Mouse (Mus musculus) spleen, postnatal 10 days (tissue): ENCODE data around the gene Trex1.

ENCODE experiments used
- DNase-seq, 2 experiments: peaks; one replicate each; pipeline ENCODE4 v3.0.0; 2021 to 2022; ENCODE audit warnings: low spot score in 2 of 2

Trex1 gene

GRCm38 (mm10) chr9:109059136-109059903, at the start of gene Trex1:
TSS of gene Trex1 (minus strand) at chr9:109059734.
- DNase-seq: peak; percentile 81 to 91

DNA sequence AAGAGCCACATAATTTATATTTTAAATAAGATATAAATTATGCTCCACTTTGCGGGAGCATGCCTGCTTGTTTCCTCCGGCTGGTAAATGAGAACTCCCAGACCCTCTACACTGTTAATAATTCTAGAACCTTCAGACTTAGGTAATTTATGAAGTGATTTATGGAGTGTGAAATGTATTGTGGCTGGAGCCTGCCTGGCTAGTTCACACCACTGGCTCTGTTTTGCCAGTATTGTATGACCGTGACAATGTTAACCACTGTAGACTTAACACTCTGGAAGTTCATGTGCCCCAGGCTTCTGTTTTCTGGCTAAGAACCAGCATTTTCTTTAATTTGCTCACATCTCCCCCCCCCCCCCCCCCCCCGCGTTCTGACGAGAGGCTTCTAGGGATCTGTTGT, 47.8 kb upstream of the Trex1 start:
- DNase-seq: no peak

DNA sequence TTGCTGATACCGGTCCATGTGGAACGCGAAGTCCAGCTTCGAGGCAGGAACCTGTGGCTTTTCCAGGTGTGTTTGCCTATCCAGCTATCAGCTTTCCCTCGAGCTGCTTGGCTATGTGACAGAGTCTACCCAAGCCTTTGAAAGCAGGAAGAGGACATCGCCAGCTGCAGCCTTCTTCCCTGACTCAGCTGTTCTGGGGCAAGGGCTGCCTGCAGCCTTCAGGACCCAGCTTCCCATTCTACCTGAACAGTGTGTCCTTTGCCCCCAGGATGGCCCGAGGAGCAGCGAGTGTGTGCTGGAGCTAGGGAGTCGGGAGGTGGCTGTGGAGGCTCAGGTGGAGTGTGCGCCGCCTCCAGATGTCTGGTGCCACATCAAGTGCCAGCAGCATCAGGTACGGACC, 46.1 kb upstream of the Trex1 start:
- DNase-seq: no peak

DNA sequence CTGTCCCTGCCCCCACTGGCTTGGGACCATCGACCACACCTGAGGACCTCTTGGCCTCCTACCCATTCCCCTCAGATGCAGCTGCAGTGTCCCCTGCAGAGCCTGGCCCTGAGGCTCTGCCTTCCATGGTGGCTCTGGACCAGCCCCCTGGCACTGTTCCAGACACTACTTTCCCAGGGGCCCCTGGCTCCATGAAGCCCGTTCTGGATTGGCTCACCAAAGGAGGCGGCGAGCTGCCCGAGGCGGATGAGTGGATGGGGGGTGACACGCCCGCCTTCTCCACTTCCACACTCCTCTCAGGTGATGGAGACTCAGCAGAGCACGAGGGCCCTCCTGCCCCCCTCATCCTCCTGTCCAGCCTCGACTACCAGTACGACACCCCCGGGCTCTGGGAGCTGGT, 45.5 kb upstream of the Trex1 start:
- no peak for DNase-seq

DNA sequence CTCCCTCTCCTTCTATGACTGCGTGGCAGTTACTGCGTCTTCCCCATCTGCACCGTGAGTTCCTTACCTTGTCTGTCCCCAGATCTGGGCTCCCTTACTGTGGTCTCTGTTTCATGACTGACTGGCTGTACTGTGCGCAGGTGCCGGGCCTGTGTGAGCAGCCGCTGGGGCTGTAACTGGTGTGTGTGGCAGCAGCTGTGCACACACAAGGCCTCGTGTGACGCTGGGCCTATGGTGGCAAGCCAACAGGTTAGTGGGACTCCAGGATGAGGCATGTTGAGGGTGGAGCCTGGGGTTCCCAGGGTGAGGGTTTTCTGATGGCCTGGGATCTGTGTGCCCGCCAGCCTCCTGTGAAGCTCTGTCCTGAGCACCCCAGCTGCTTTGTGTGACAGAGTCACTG, 44.5 kb upstream of the Trex1 start:
- no peak for DNase-seq

DNA sequence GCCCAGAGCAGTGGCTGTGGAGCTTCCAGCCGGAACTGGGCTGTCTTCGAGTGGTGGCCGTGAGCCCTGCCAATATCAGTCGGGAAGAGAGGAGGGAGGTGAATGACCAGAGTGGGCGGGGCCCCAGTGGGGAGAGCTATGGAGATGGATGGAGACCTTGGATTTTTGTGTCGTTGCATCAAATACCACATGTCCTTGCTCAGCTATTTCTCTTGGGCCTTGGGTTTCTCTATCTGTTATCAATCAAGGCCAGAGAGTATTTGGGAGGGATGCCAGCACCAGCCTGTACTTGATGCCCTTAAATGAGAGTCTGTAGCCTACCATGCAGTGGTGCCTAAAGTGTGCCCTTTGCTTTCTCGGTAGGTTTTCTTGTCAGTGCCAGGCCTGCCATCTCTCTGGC, 43.7 kb upstream of the Trex1 start:
- no peak for DNase-seq

DNA sequence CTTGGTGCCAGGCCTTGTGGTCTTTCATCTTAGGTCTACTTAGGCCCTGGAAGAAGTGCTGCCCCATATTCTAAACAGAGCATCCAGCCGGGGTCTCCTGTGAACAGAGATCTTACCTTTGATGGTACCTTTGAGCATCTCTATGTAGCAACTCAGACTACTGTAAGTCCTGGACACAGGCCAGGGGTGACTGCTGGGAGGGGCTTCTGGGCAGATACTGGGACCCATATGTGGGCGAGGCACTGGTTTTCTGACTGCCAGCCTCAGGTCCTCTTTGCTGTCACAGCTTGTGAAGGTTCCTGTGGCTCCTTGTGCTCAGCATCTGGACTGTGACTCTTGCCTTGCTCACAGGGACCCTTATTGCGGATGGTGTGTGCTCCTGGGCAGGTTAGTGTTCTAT, 43.0 kb upstream of the Trex1 start:
- DNase-seq: no peak

DNA sequence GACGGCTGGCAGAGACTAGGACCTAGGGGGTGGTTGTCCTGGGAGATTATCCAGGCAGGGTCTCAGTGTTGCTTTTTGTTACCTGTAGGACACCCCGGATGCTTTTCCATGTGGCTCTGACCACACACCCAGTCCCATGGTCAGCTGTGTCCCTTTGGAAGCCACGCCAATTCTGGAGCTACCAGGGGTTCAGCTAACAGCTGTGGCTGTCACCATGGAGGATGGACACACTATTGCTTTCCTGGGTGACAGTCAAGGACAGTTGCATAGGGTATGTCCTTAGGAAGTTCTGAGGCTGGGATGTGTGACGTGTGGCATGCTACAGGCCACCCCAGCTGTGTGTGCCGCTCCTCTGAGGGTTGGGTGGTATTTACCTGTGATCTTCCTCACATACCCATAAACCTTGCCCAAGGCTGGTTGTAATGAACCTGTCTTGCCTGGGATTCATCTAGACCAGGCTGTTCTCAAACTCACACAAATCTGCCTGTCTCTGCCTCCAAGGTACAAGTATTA, 42.5 kb upstream of the Trex1 start:
- no peak for DNase-seq

- no peak for DNase-seq
Observed at GRCm38 (mm10) chr9:109100307-109100928, 40.9 kb upstream of the Trex1 start.

DNA sequence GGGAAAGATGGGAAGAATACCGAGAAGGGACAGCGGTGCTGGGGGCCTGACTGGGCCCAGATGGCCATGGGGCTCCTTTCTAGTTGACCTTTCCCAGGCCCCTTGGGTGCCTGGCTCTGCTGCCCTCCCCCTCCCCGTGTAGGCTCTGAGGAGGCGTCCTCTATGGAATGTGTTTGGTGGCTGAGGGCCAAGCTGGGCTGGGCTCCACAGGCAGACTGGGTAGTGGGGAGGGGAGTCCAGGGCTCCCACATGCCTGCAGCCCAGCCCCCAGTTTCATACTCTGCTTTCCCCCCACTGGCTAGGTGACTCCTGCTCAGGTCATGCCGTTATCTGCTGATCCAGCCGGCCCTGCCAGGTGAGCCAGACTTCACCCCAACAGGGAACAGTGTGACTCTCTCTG, 39.4 kb upstream of the Trex1 start:
- no peak for DNase-seq

DNA sequence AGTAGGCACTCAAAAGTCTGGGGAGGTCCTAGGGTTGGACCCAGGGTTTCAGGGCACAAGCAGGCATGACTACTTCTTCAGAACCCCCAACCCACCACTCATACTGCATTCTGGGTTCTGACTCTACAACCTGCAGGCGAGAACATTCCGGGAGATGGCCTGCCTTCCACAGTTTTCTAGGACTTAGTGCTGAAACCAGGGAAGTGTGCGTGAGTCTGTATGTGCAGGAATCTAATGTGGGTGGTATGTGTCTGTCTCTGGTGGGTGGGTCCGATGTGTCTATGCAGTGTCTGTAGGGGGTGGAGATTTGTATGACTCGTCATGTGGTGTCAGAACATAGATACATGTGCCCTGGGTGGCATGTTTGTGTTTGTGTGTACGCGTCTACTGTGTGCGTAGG, 38.8 kb upstream of the Trex1 start:
- DNase-seq: no peak

DNA sequence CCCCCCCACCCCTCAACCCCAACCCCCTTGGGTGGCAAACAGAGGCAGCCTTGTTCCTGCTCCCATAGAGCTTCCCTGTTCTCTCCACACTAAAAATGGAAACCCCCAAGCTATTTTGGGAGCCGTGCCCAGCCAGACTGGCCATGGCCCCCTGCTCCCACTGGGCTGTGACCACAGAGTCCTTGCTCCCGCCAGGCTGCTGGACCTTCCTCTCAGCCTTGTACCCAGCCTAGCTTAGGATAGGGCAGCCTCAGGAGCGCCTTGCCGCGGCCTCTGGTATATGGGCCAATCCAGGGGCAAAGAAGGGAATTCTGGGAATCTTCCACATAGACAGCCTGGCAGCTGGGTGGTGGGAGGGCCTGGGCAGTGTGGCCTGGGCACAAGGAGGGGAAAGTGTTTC, 38.3 kb upstream of the Trex1 start:
- DNase-seq: no peak

DNA sequence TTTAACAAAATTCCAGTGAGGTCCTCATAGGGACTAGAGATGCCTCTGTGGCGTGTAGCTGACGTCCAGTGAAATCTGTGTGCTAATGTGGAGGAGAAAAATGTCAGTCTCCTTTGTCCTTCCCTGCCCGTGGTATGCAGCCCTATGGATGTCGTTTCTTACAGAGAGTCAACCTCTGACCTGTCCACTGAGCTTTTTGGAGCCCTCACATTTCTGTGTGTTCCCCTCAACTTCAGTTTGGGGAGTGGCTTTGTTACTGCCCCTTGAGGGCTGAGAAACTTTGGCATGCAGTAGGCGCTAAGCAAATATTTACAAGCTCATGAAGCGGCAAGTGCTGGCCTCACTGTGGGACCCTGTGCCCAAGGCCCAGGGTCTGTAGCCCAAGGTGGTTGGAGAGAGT, 37.8 kb upstream of the Trex1 start:
- DNase-seq: no peak

DNA sequence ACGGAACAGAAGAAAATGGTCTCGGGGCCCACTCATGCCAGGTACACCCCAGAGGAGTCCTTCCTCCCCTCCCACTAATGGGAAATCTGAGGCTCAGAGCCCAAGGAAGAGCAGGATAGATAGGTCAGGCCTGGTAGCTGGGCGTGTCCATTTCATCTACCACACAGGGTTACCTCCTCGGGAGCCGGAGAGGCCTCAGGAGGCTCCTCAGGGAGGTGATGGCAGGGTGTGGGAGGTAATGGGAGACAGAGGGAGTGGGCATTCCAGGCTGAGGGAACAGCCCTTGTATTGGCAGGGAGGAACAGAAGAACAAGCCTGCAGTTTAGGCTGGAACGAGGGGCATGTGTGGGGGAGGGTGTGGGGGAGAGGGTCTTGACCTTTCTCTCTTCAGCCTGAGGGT, 37.3 kb upstream of the Trex1 start:
- DNase-seq: no peak

DNA sequence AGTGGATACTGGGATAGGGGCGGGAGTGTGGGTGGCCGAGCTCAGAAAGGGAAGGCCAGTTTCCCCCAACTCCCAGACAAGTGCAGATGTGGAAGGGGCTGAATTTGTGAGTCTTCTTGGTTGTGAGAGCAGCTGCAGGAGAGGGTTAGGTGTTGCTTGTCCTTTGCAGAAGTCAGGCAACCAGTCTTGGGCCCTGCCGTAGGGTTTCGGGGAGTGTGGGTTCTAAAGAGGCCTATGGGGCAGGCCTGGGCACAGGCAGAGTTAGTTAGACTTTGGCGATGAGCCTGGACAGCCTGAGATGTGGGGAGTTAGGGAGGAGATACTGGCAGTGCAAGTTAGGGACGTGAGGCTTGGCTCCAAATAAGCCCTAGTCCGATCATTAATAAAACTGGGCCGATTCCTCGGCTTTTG, 36.7 kb upstream of the Trex1 start:
- no peak for DNase-seq

- DNase-seq: peak; percentile 23 to 47
Observed at GRCm38 (mm10) chr9:109095137-109095982, 35.8 kb upstream of the Trex1 start, which contains the start of gene Plxnb1. TSS of gene Plxnb1 (plus strand) at chr9:109095389.

DNA sequence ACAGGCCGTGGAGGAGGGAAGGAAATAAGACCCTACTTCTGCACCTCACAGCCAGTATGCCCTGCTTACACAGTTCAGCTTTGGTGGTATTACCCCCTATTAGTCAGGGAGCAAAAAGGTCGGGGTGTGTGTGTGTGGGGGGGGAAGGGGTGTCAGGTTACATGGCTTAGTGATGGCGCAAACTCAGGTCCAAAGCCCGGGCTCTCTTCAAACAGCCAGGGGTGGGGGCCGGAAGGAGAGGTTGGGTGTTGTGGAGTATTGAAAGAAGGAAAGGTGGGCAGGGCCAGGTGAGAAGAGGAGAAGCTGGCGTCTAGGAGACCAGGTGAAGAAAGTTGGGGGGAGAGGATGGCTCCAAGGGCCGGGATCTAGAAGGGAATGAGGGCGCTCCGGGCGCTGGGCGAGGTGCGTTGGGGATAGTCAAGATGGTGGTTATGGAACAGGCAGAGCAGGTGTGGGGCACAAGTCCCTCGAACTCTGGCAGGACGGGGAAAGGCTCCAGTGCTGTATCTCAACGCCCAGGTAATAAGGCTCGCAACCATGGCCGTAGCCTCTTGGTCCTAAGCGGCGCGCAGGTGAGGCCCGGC, 35.1 kb upstream of the Trex1 start:
- no peak for DNase-seq

DNA sequence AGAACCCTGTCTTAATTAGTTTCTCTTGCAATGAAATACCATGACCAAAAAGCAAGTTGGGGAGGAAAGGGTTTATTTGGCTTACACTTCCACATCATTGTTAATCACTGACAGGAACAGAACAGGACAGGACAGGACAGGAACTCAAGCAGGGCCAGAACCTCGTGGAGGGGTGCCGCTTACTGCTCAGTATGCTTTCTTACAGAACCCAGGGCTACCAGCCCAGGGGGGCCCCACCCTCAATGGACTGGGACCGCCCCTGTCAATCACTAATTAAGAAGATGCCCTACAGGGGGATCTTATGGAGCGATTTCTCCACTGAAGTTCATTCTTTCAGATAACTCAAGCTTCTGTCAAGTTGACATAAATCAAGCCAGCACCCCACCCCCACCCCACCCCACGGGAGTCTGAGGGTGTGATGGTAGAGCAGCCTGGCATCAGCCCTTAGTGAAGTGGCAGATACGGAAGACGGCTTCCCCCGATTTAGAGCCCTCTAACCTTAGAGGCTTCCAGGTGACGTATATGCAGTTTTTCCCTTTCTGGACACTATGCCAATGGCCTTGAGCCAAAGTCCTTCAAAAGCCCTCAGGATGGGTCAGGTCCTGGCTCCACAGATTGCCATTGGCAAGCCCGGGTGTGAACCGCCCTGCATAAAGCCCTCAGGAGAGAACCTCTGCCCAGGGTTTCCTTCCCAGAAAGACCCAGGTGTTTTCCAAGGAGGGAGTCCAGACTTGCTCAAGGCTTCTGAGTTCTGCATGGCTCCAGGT, 34.4 kb upstream of the Trex1 start:
- DNase-seq: no peak

DNA sequence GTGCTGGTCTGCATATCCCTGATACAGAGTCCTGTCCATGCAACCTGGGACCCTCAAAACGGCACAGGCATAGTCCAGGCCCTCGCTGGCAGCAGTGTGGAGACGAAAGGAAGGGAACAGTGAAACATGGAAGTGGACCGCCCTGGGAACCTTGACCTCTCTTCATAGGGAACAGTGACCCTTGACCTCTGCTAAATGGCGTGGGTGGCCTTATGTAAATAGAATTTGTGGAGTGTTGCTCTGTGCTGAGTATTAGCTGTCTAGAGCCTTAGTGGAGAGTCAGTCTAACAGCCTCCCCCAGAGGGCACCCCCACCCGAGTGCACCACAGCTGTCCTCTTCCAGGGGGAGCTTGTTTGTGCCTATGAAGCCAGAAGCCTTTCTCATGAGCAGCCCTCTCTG, 33.3 kb upstream of the Trex1 start:
- no peak for DNase-seq

DNA sequence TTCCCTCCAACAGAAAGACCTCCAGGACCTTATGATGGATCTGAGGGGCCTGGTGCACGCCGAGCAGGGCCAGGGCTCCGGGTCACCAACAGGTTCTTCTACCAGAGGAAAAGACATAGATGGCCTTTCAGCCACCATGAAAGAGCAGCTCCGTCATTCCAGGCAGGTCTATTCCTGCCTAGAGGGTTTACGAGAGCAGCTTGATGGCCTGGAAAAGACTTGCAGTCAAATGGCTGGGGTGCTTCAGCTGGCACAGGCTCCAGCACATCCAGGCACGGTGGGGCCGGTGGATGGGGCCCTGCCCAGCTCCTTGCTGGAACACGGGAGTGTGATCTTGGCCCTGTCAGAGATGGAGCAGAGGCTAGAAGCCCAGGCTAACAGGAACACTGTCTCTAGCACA, 32.3 kb upstream of the Trex1 start:
- DNase-seq: no peak

DNA sequence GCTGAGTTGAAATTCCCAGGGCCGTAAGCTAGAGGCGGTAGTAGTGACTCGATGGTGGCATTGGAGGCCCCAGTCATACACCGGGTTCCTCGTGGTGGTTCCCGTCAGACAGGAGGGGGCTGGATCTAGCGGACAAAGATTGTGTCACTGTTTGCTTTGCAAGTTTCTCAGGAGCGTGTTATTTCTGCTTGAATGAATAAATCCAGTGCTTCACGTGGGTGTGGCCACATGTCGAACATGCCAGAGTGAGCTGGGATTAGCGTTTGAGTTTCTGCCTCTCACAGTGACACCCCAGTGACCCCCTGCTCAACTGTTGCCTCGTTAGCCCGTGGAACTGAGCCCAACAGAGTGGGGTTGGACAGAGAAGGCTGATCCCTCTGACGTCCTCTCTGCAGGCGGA, 30.9 kb upstream of the Trex1 start:
- DNase-seq: no peak
